Mouse (Mus musculus) myocyte (in vitro differentiated cells): ENCODE measurements around the gene Alox5. TPM values are rescaled to one million over a fixed set of nuclear protein-coding genes. Genes with fewer than 3 reads are reported as not detected.
"Not testable (repeated sequence)": the region's sequence is repeated elsewhere in the genome, so short reads cannot be mapped to it uniquely, and the experiment has no call there.

Experiments used
- H3K27me3 ChIP-seq: one replicate; pipeline ENCODE4 v1.6.1; 2011; ENCODE audit not compliant: control insufficient read depth, insufficient read depth, insufficient read length
- H3K36me3 ChIP-seq: one replicate; pipeline ENCODE4 v1.6.1; 2011; ENCODE audit not compliant: control insufficient read depth, insufficient read depth
- H3K4me2 ChIP-seq: one replicate; pipeline ENCODE4 v1.6.1; 2011; ENCODE audit warnings: low read depth, control low read depth
- H3K4me3 ChIP-seq: one replicate; pipeline ENCODE4 v1.5.1; 2011; ENCODE audit warnings: mild to moderate bottlenecking, control low read depth, moderate library complexity
- H3K79me2 ChIP-seq: one replicate; pipeline ENCODE4 v1.6.1; 2011; ENCODE audit not compliant: control insufficient read depth, insufficient read depth
- H3ac ChIP-seq: one replicate; pipeline ENCODE4 v1.6.1; 2011; ENCODE audit not compliant: control insufficient read depth, insufficient read length
- CEBPB ChIP-seq: IDR thresholded peaks from 2 replicates; pipeline ENCODE4 v1.6.1; 2011; ENCODE audit warnings: mild to moderate bottlenecking, moderate library complexity; ENCODE audit not compliant: poor library complexity, insufficient read depth, severe bottlenecking
- E2F4 ChIP-seq: IDR thresholded peaks from one replicate; pipeline ENCODE4 v1.6.1; 2011; ENCODE audit warnings: mild to moderate bottlenecking, control low read depth, moderate library complexity; ENCODE audit not compliant: insufficient read depth
- MAX ChIP-seq: IDR thresholded peaks from one replicate; pipeline ENCODE4 v1.6.1; 2011; ENCODE audit warnings: low read depth, mild to moderate bottlenecking, control low read depth
- MYOD1 ChIP-seq, 3 experiments: IDR thresholded peaks; one replicate each; pipeline ENCODE4 v1.6.1; 2011; ENCODE audit warnings: control low read depth in 2 of 3, low read depth in 2 of 3, mild to moderate bottlenecking in 2 of 3, moderate library complexity in 1 of 3; ENCODE audit not compliant: insufficient read length in 2 of 3, control insufficient read depth in 1 of 3
- MYOG ChIP-seq, 3 experiments: IDR thresholded peaks; one replicate each; pipeline ENCODE4 v1.6.1; 2011; ENCODE audit warnings: control low read depth in 2 of 3, low read depth in 2 of 3, mild to moderate bottlenecking in 2 of 3; ENCODE audit not compliant: insufficient read length in 2 of 3, control insufficient read depth in 1 of 3, insufficient read depth in 1 of 3
- POLR2A ChIP-seq: IDR thresholded peaks from one replicate; pipeline ENCODE4 v1.6.1; 2011; ENCODE audit warnings: low read depth, mild to moderate bottlenecking, control low read depth, moderate library complexity; ENCODE audit not compliant: insufficient read length
- POLR2AphosphoS2 ChIP-seq: IDR thresholded peaks from one replicate; pipeline ENCODE4 v1.6.1; 2011; ENCODE audit warnings: low read depth, control low read depth; ENCODE audit not compliant: insufficient read length
- REST ChIP-seq: IDR thresholded peaks from one replicate; pipeline ENCODE4 v1.6.1; 2011; ENCODE audit warnings: mild to moderate bottlenecking, control low read depth, moderate library complexity; ENCODE audit not compliant: insufficient read depth, insufficient read length
- SRF ChIP-seq: IDR thresholded peaks from one replicate; pipeline ENCODE4 v1.6.1; 2011; ENCODE audit warnings: low read depth; ENCODE audit not compliant: control insufficient read depth, insufficient read length
- TCF12 ChIP-seq: IDR thresholded peaks from one replicate; pipeline ENCODE4 v1.6.1; 2011; ENCODE audit warnings: mild to moderate bottlenecking, control low read depth; ENCODE audit not compliant: poor library complexity, insufficient read depth, severe bottlenecking
- TCF3 ChIP-seq: IDR thresholded peaks from one replicate; pipeline ENCODE4 v1.6.1; 2011; ENCODE audit warnings: low read depth, control low read depth; ENCODE audit not compliant: insufficient read length
- USF1 ChIP-seq: IDR thresholded peaks from one replicate; pipeline ENCODE4 v1.6.1; 2011; ENCODE audit warnings: low read depth, mild to moderate bottlenecking, control low read depth, moderate library complexity
- polyA plus RNA-seq: library from polyadenylated mRNA; unstranded; fragments of >200 nt; fragmentation: generic; extraction: Trizol; gene quantifications from one replicate; pipeline ENCODE4 v1.2.1, GENCODE M21; 2012; ENCODE audit warnings: missing spikeins

Alox5 gene
- polyA plus RNA-seq = 21.7 TPM

DNA sequence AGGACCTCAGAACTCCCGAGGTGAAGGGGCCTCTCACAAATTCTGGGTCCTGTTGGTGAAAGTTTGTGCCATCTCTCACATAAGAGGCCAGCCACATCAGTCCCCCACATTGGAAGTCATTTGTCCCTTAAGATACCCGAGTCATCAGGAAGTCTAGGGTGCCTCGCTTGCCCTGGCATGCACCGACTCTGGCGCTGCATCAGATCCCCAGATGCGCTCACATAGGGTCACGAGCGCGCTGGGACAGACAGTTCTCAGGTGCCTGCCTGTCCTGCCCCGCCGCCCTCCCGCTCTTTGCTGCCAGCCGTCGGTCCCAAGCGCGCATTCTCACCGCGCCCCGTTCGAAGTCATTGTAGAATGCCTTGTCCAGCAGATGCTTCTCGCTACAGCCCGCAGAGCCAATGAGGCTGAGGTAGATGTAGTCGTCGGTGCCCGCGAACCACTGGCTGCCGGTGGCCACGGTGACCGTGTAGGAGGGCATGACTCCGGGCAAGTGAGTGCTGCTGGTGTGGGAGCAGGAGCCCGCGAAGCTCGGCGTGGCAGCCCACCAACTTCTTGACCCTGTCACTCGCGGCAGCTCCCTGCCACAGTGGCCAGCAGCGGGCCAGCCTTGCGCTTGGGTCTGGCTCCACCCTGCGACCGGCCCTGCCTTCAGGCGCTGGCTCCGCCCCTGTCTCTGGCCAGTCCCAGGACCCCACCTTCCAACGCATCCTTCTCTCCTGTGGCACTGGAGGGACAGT is at the start of gene Alox5:
Gene Alox5 (minus strand): TSS at position 635 of the 740 bp plus-strand sequence.
- peak within 1 kb of the TSS; percentile 14 for H3K4me3 ChIP-seq
- H3K27me3 ChIP-seq = no peaks in the 10 kb centered on the region
- H3ac ChIP-seq = peak within 1 kb of the TSS; percentile 18
- no peaks in the 10 kb centered on the region for H3K79me2 ChIP-seq
- H3K4me2 ChIP-seq = peak within 1 kb of the TSS; percentile 34
- TF ChIP-seq POLR2A = peak; percentile 53
- TF ChIP-seq TCF12 = no peak
- H3K36me3 ChIP-seq = no peaks in the 10 kb centered on the region

DNA sequence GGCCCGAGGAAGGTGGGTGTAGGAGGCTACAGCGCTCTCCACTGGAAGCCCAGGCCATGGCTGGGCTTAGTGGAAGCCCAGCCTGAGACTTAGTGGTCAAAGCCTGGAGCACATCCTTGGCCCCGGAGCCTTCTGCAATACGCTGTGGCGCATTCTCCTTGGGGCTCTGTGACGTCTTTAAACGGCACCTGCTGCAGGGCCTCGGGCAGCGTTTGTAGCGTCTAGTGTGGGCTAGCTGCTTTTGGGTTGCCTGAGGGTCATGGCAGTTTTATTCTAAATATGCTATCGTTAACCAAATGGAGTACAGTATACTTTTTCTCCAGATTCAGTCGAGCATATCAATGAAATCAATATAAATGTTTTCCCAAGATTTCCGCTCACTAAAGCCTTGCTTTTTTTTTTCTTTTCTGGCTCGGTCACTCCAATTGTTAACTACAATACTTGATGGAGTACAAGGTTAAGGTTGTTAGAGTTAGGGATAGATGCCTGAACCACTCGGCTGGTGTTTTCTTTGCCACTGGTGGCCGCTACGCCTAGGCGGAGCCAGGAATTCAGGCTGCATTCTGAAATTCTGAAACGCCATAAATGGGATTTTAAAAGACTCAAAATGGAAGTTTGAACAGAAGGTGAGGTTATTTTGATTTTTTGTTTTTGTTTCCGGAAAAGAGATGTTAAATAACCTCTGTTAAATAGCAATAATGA is 45.5 kb upstream of the Alox5 start, which contains the start of gene Olfr212:
Gene Olfr212 (plus strand): TSS at position 215 of the 702 bp plus-strand sequence.
- not testable (repeated sequence) for H3ac ChIP-seq

DNA sequence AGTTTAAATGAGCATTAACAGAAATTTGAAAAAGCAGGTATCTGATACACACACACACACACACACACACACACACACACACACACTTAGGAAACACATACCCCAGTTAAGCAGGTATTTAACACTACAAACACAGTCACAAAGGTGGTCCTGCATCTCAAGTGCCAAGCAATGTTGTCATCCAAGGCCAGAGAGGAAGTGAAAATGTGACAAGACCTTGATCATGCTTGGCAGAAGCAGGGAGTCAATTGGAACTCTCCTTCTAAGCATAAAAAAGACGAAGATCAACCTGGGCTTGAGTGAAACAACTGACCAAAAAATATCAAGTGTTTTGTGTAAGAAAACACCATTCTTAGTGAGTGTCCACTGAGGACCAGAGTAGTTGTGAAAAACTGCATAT is 35.0 kb upstream of the Alox5 start:
- no peak overlapping the region for H3ac ChIP-seq
- H3K79me2 ChIP-seq = no peaks in the 10 kb centered on the region
- no peak overlapping the region for H3K4me3 ChIP-seq
- no peak overlapping the region for H3K4me2 ChIP-seq
- no peaks in the 10 kb centered on the region for H3K36me3 ChIP-seq
- TF ChIP-seq USF1 = no peak
- no peak for TF ChIP-seq POLR2A
- TF ChIP-seq MYOG (IDR thresholded peaks at IDR 0.05; ENCODE audit: control insufficient read depth in 1 of 3, insufficient read depth in 1 of 3, insufficient read length in 2 of 3, low read depth in 2 of 3) = no peak
- TF ChIP-seq SRF = no peak
- TF ChIP-seq POLR2AphosphoS2 = no peak
- no peak for TF ChIP-seq REST
- TF ChIP-seq MYOD1 (IDR thresholded peaks at IDR 0.05; ENCODE audit: control insufficient read depth in 1 of 3, insufficient read length in 2 of 3, low read depth in 2 of 3) = no peak
- no peak for TF ChIP-seq TCF3
- no peak for TF ChIP-seq E2F4
- TF ChIP-seq CEBPB = no peak
- TF ChIP-seq TCF12 = no peak
- no peak for TF ChIP-seq MAX
- peaks cover 4% of the 10 kb centered on the region for H3K27me3 ChIP-seq

More for the DNA sequence above, 45.5 kb upstream of the Alox5 start, which contains the start of gene Olfr212:
- H3K36me3 ChIP-seq, H3K4me3 ChIP-seq, H3K79me2 ChIP-seq, H3K27me3 ChIP-seq, H3K4me2 ChIP-seq: not testable (repeated sequence)

DNA sequence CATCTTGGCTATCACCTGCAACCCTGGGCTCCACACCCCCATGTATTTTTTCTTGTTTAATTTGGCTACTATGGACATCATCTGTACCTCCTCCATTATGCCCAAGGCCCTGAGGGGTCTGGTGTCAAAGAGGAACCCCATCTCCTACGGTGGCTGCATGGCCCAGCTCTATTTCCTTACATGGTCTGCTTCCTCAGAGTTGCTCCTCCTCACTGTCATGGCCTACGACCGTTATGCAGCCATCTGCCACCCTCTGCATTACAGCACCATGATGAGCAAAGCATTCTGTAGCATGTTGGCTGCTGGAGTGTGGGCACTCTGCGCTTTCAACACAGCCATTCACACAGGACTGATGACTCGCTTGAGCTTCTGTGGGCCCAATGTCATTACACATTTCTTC is 32.8 kb upstream of the Alox5 start:
- peaks cover 4% of the 10 kb centered on the region for H3K27me3 ChIP-seq
- TF ChIP-seq POLR2A (no peak), USF1 (no peak), SRF (no peak), CEBPB (no peak), MAX (no peak), E2F4 (no peak), MYOD1 (IDR thresholded peaks at IDR 0.05; ENCODE audit: control insufficient read depth in 1 of 3, insufficient read length in 2 of 3, low read depth in 2 of 3) (no peak), TCF3 (no peak), REST (no peak), MYOG (IDR thresholded peaks at IDR 0.05; ENCODE audit: control insufficient read depth in 1 of 3, insufficient read depth in 1 of 3, insufficient read length in 2 of 3, low read depth in 2 of 3) (no peak), TCF12 (no peak), POLR2AphosphoS2 (no peak)

DNA sequence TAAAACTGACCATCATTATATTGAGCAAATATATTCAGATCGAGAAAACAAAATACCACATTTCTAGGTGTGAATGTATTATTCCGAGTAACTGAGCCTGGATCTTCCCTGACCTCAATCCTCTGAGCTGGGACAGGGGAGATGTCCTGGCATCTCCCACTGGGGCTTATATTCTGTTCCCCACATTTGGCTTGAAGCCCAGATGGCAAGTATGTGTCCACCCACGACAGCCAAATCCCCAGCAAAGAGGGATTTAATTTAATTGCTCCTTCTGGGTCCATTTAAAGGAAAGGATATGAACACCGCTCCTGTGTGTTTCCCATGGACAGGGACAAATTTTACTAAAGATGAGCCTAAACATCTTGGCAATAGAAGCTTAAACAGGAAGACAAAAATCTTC is 27.8 kb upstream of the Alox5 start, which contains the start of gene Olfr211:
Gene Olfr211 (plus strand): TSS at position 301 of the 400 bp plus-strand sequence.
- H3K27me3 ChIP-seq = peaks cover 4% of the 10 kb centered on the region
- TF ChIP-seq TCF3 (no peak), CEBPB (no peak), TCF12 (no peak), MAX (no peak), USF1 (no peak), MYOD1 (IDR thresholded peaks at IDR 0.05; ENCODE audit: control insufficient read depth in 1 of 3, insufficient read length in 2 of 3, low read depth in 2 of 3) (no peak), E2F4 (no peak), POLR2A (no peak), POLR2AphosphoS2 (no peak), REST (no peak), MYOG (IDR thresholded peaks at IDR 0.05; ENCODE audit: control insufficient read depth in 1 of 3, insufficient read depth in 1 of 3, insufficient read length in 2 of 3, low read depth in 2 of 3) (no peak), SRF (no peak)

More for the DNA sequence above, 32.8 kb upstream of the Alox5 start:
- Histone ChIP-seq H3K79me2 (no peaks in the 10 kb centered on the region), H3ac (no peak overlapping the region), H3K36me3 (no peaks in the 10 kb centered on the region), H3K4me2 (no peak overlapping the region), H3K4me3 (no peak overlapping the region)

More for the DNA sequence above, 27.8 kb upstream of the Alox5 start, which contains the start of gene Olfr211:
- Histone ChIP-seq H3K4me2 (no peak within 1 kb of the TSS), H3ac (no peak within 1 kb of the TSS), H3K36me3 (no peaks in the 10 kb centered on the region), H3K79me2 (no peaks in the 10 kb centered on the region), H3K4me3 (no peak within 1 kb of the TSS)
